Mouse (Mus musculus): ENCODE results near the gene Cfdp1. TPM values are rescaled to one million over a fixed set of nuclear protein-coding genes. Genes with fewer than 3 reads are reported as not detected.

Cfdp1 gene
- total RNA-seq, 2 experiments from 2014 or later, result 62.8 to 100 TPM

DNA sequence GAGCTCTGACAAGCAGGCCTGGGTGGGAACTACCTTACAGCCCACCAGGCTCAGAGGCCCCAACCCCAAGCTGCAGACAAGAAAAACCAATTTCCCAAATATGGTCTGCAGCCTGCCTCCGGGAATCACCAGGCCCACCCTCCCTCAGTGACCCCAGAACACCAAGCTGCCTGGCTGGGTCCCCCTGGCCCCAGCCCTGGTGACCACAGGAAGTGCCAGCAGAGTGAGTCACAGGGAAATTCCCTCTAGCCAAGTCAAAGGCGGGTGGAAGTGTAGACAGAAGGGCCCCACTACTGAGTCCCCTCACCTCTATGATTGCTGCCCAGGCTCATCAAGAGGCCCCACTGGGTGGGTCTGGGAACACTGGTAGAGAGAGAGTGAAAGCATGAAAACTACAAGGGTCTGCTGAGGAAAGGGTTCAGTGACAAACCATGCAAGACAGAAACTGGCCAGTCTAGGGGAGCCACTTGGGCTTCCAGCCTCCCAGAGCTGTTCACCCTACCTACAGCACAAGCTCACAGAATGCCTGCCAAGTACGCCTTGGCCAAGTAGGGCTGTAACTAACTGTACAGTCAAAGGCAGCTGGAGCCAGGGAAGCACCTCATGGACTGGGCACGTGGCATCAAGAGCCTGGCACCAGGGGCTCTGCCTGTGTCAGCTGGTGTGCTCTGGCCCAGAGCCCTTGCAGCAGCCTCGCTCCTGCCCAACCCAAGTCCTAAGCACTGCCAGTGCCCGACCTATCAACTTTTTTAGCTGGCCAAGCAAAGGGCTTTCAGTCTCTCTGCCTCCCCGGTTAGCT lies 127.8 kb downstream of the Cfdp1 start:
- ATAC-seq (ENCODE audit: poor library complexity, severe bottlenecking), result no peak

GRCm38 (mm10) chr8:111725341-111725740 lies 128.8 kb downstream of the Cfdp1 start:
- ATAC-seq (ENCODE audit: poor library complexity, severe bottlenecking), result no peak

GRCm38 (mm10) chr8:111720115-111720544 lies 134.0 kb downstream of the Cfdp1 start:
- no peak for ATAC-seq (ENCODE audit: poor library complexity, severe bottlenecking)

GRCm38 (mm10) chr8:111718937-111719336 lies 135.2 kb downstream of the Cfdp1 start:
- ATAC-seq (ENCODE audit: poor library complexity, severe bottlenecking), result no peak

Other genes starting within 250 kb of the Cfdp1 start
- 0.05 TPM in 1 of 2 replicates, not detected in the other for gene Ldhd, start 223.9 kb downstream of the Cfdp1 start, total RNA-seq (2015)
- 0.07 TPM in 1 of 2 replicates, not detected in the other for gene Ldhd, start 223.9 kb downstream of the Cfdp1 start, total RNA-seq (2017)
- 5.3 and 7.2 TPM in 2 replicates for gene Zfp1, start 210.9 kb downstream of the Cfdp1 start, total RNA-seq (2015)
- 8.3 and 10.9 TPM in 2 replicates for gene Zfp1, start 210.9 kb downstream of the Cfdp1 start, total RNA-seq (2017)
- gene Ctrb1, start 163.3 kb downstream of the Cfdp1 start, total RNA-seq (2015), result not detected in 2 replicates
- not detected in 2 replicates for gene Ctrb1, start 163.3 kb downstream of the Cfdp1 start, total RNA-seq (2017)
- 0.21 TPM in 1 of 2 replicates, not detected in the other for gene Bcar1, start 110.5 kb downstream of the Cfdp1 start, total RNA-seq (2015)
- gene Bcar1, start 110.5 kb downstream of the Cfdp1 start, total RNA-seq (2017), result not detected in 2 replicates
- 1.6 and 2.9 TPM in 2 replicates for gene Tmem170, start 22.5 kb upstream of the Cfdp1 start, total RNA-seq (2015)
- gene Tmem170, start 22.5 kb upstream of the Cfdp1 start, total RNA-seq (2017), result 1.4 and 1.8 TPM in 2 replicates
- not detected in 2 replicates for gene Chst5, start 56.2 kb upstream of the Cfdp1 start, total RNA-seq (2015)
- not detected in 2 replicates for gene Chst5, start 56.2 kb upstream of the Cfdp1 start, total RNA-seq (2017)
- gene Tmem231, start 79.6 kb upstream of the Cfdp1 start, total RNA-seq (2015), result not detected in 2 replicates
- 0.33 TPM in 1 of 2 replicates, not detected in the other for gene Tmem231, start 79.6 kb upstream of the Cfdp1 start, total RNA-seq (2017)
- 69.8 and 82.1 TPM in 2 replicates for gene Gabarapl2, start 86.4 kb upstream of the Cfdp1 start, total RNA-seq (2015)
- 46.0 and 55.7 TPM in 2 replicates for gene Gabarapl2, start 86.4 kb upstream of the Cfdp1 start, total RNA-seq (2017)
- 0.83 and 1.1 TPM in 2 replicates for gene Adat1, start 138.0 kb upstream of the Cfdp1 start, total RNA-seq (2015)
- 1.5 and 1.7 TPM in 2 replicates for gene Adat1, start 138.0 kb upstream of the Cfdp1 start, total RNA-seq (2017)
- 42.1 and 50.9 TPM in 2 replicates for gene Kars, start 157.0 kb upstream of the Cfdp1 start, total RNA-seq (2015)
- 73.4 and 79.0 TPM in 2 replicates for gene Kars, start 157.0 kb upstream of the Cfdp1 start, total RNA-seq (2017)
- 9.4 and 11.9 TPM in 2 replicates for gene Terf2ip, start 157.1 kb upstream of the Cfdp1 start, total RNA-seq (2015)
- 11.4 and 13.3 TPM in 2 replicates for gene Terf2ip, start 157.1 kb upstream of the Cfdp1 start, total RNA-seq (2017)
- gene Gm6793, start 160.7 kb upstream of the Cfdp1 start, total RNA-seq (2015), result 0.41 and 1.9 TPM in 2 replicates
- gene Gm6793, start 160.7 kb upstream of the Cfdp1 start, total RNA-seq (2017), result 0.07 and 0.20 TPM in 2 replicates